Mouse (Mus musculus): ENCODE results near the gene Pknox2.

DNA sequence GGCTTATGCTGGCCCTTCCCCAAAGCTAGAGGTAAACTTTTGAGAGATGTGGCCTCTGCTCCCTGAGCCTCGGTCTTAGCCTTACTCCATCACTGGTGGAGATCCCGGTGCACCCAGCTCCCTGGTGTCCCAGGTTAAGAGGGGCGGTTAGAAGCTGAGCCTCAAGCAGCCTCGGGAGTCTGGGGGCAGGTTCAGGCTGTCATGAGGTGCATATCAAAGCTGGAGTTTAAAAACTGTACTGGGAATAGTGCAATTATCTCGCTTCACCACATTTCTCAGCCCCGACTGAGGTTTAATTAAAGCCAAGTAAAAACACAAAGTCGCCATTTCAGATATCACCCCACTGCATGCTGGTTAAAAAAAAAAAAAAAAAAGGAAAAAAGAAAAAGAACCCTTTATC is 108.8 kb downstream of the Pknox2 start:
- TF ChIP-seq POLR2A (IDR thresholded peaks at IDR 0.05; ENCODE audit: control insufficient read depth, low read depth, low read length) (no peak), CTCF (IDR thresholded peaks at IDR 0.05; ENCODE audit: control insufficient read depth, insufficient read depth, insufficient replicate concordance, low read depth, low read length) (no peak)
